Mouse (Mus musculus): ENCODE measurements around the gene Pip5k1c. TPM values are rescaled to one million over a fixed set of nuclear protein-coding genes. Genes with fewer than 3 reads are reported as not detected.

Pip5k1c gene
- total RNA-seq, 1 experiment from 2014 or later: 36.8 TPM

DNA sequence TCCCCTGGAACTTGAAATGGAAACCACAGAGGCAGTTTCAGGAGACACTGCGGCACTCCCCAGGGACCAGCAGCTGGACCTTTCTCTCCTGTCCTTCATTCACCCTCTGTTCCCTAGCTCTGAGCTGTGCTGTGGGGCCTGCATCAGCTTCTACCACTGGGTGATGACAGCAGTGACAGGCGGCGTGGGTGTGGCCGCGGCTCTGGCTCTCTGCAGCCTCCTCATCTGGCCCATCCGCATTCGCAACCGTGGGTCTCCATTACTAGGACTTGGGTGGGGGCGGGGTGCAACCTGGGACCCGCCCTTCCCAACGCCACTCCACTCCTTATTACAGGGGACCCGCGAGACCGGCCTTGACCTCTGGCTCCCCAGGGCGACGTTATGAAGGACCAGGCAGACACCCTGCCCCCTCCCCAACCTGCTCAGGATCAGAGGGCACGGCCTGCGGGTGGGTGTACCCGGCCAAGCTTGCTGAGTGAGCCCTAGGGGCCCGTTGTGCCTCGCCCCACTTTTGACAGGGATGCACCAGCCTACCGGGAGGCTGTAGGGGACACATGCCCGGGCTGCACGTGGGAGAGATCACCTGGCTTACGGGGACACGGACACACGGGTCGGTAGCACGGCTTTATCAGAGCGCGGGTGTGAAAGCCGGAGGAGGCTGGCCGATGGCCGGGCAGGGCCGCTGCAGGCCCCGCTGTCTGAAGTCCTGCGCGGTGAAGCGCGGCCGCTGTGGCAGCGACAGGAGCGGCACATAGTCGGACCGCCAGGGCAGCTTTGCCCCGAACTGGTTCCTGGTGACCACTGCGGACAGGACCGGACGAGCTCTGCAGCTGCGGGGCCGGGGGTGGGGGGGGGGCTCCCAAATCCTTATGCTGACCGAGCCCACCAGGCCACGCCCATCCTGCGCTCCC, 70.9 kb downstream of the Pip5k1c start:
- ATAC-seq (replicated peaks; ENCODE audit: low read depth, poor library complexity, severe bottlenecking): no peak

- no peak for ATAC-seq (replicated peaks; ENCODE audit: low read depth, poor library complexity, severe bottlenecking)
These were observed 71.9 kb downstream of the Pip5k1c start for GRCm38 (mm10) chr10:81364666-81365065.

GRCm38 (mm10) chr10:81365073-81365472, 72.3 kb downstream of the Pip5k1c start:
- ATAC-seq (replicated peaks; ENCODE audit: low read depth, poor library complexity, severe bottlenecking): no peak

- ATAC-seq (replicated peaks; ENCODE audit: low read depth, poor library complexity, severe bottlenecking): peak; percentile 29
These were observed 73.1 kb downstream of the Pip5k1c start, which contains the start of gene 4930404N11Rik for GRCm38 (mm10) chr10:81365672-81366476. Gene 4930404N11Rik (minus strand): TSS chr10:81365816.

GRCm38 (mm10) chr10:81366477-81367206, 73.9 kb downstream of the Pip5k1c start:
- ATAC-seq (replicated peaks; ENCODE audit: low read depth, poor library complexity, severe bottlenecking): no peak

DNA sequence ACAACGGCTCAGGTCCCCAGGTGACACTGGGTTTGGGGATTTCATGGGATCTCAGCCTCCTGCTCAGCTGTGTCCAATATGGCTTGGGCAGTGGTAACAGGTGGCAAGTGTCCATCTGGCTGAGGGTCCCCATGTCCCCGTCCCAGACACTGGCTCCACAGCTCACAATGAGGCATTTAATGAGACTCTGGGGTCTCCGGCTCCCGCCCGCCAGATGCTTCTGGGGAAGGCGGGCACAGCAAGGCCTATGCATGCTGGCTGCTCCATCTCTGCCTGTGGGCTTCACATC, 74.4 kb downstream of the Pip5k1c start:
- no peak for ATAC-seq (replicated peaks; ENCODE audit: low read depth, poor library complexity, severe bottlenecking)

Other genes with a start within 250 kb of the Pip5k1c start
- 41.4 and 43.1 TPM in 2 replicates for gene Sgta, start 232.8 kb upstream of the Pip5k1c start, total RNA-seq (2017)
- 18.6 and 25.9 TPM in 2 replicates for gene Thop1, start 222.9 kb upstream of the Pip5k1c start, total RNA-seq (2017)
- gene Creb3l3, start 194.1 kb upstream of the Pip5k1c start, total RNA-seq (2017): 0.18 and 0.58 TPM in 2 replicates
- gene Map2k2, start 187.0 kb upstream of the Pip5k1c start, total RNA-seq (2017): 56.2 and 61.8 TPM in 2 replicates
- 13.1 and 14.5 TPM in 2 replicates for gene Zbtb7a, start 157.7 kb upstream of the Pip5k1c start, total RNA-seq (2017)
- gene Pias4, start 125.0 kb upstream of the Pip5k1c start, total RNA-seq (2017): 8.4 and 17.5 TPM in 2 replicates
- 1,623 and 1,948 TPM in 2 replicates for gene Eef2, start 116.3 kb upstream of the Pip5k1c start, total RNA-seq (2017)
- 14.3 and 29.8 TPM in 2 replicates for gene Dapk3, start 110.0 kb upstream of the Pip5k1c start, total RNA-seq (2017)
- gene 4930442H23Rik, start 109.1 kb upstream of the Pip5k1c start, total RNA-seq (2017): not detected in 2 replicates
- gene Nmrk2, start 90.9 kb upstream of the Pip5k1c start, total RNA-seq (2017): not detected in 2 replicates
- not detected in 2 replicates for gene Atcay, start 62.1 kb upstream of the Pip5k1c start, total RNA-seq (2017)
- 0.19 TPM in 1 of 2 replicates, not detected in the other for gene Zfr2, start 59.8 kb upstream of the Pip5k1c start, total RNA-seq (2017)
- 19.7 and 20.3 TPM in 2 replicates for gene Matk, start 40.0 kb upstream of the Pip5k1c start, total RNA-seq (2017)
- 132 and 198 TPM in 2 replicates for gene Mrpl54, start 26.0 kb upstream of the Pip5k1c start, total RNA-seq (2017)
- 12.1 and 14.5 TPM in 2 replicates for gene Apba3, start 26.0 kb upstream of the Pip5k1c start, total RNA-seq (2017)
- 3.5 and 4.4 TPM in 2 replicates for gene Tjp3, start 1.4 kb upstream of the Pip5k1c start, total RNA-seq (2017)
- gene Cactin, start 28.1 kb downstream of the Pip5k1c start, total RNA-seq (2017): 27.9 and 35.1 TPM in 2 replicates
- gene Tbxa2r, start 35.8 kb downstream of the Pip5k1c start, total RNA-seq (2017): 3.4 and 4.2 TPM in 2 replicates
- gene Gipc3, start 50.3 kb downstream of the Pip5k1c start, total RNA-seq (2017): not detected in 2 replicates
- gene Hmg20b, start 57.5 kb downstream of the Pip5k1c start, total RNA-seq (2017): 33.2 and 35.5 TPM in 2 replicates
- gene Mfsd12, start 64.5 kb downstream of the Pip5k1c start, total RNA-seq (2017): 8.7 and 17.4 TPM in 2 replicates
- 0.23 TPM in 1 of 2 replicates, not detected in the other for gene 4930404N11Rik, start 72.9 kb downstream of the Pip5k1c start, total RNA-seq (2017)
- 21.9 and 24.8 TPM in 2 replicates for gene Fzr1, start 85.6 kb downstream of the Pip5k1c start, total RNA-seq (2017)
- 34.7 and 50.7 TPM in 2 replicates for gene Dohh, start 91.5 kb downstream of the Pip5k1c start, total RNA-seq (2017)
- gene Gm48551, start 91.5 kb downstream of the Pip5k1c start, total RNA-seq (2017): 0.19 and 2.4 TPM in 2 replicates
- 1.6 TPM in 1 of 2 replicates, not detected in the other for gene Gm48552, start 96.0 kb downstream of the Pip5k1c start, total RNA-seq (2017)
- 5.0 and 13.2 TPM in 2 replicates for gene Smim24, start 100.1 kb downstream of the Pip5k1c start, total RNA-seq (2017)
- gene Nfic, start 162.7 kb downstream of the Pip5k1c start, total RNA-seq (2017): 13.7 and 18.2 TPM in 2 replicates
- 0.14 TPM in 1 of 2 replicates, not detected in the other for gene Celf5, start 189.7 kb downstream of the Pip5k1c start, total RNA-seq (2017)
- gene Ncln, start 203.4 kb downstream of the Pip5k1c start, total RNA-seq (2017): 46.6 and 52.9 TPM in 2 replicates
- 10.3 and 14.4 TPM in 2 replicates for gene S1pr4, start 207.2 kb downstream of the Pip5k1c start, total RNA-seq (2017)
- gene Gna15, start 231.3 kb downstream of the Pip5k1c start, total RNA-seq (2017): 30.6 and 39.1 TPM in 2 replicates